Mouse (Mus musculus): Measurements from ENCODE around the gene BC024978.

BC024978 gene

DNA sequence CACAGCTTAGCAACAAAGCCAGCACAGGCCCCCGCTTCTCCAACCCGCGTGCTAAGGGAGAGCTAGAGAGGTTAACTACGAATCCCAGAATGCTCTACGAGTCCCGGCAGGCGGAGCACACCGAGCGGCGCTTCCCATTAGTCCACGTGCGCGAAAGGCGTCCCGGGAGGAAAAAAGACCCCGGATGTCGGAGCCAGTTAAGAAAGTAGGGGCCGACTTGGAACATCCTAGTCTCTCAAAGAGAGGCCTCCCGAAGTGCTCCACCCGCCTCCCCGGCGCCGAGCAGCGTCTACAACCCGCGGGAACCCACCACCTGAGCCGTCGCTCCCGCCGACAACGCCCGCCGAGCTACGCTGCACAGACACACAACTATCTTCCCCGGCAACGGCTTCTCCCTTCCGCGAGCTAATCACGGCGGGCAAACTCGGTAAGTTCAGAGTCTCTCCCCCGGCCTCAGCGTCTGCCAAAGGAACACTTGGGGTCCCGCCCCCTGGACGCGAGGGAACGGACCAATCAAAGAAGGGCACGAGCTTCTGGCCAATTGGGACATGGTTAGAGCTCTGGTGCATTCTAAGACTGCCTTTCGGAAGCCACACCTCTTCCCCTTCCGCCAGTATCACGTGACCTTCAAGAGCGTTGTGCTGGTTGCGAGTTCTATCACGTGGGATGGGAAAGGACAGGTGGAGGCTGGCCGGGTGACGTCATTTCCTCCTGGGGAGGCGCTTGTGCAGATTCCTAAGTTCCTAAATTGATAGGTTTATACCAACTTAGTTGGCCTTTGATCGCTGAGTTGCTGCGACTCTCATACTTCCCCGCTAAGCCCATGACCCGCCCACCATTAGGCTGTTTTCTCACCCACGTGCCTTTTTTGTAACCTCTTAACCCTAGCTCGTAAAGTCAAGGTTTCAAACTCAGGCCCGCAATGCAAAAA lies at the start of gene BC024978, which contains the start of gene Snrpa:
TSS of gene BC024978 (plus strand) at position 101 of the 931 bp plus-strand sequence.
TSS of gene Snrpa (minus strand) at position 591 of the 931 bp plus-strand sequence.
- DNase-seq (ENCODE audit: low read depth, low spot score), result peak; percentile 97

DNA sequence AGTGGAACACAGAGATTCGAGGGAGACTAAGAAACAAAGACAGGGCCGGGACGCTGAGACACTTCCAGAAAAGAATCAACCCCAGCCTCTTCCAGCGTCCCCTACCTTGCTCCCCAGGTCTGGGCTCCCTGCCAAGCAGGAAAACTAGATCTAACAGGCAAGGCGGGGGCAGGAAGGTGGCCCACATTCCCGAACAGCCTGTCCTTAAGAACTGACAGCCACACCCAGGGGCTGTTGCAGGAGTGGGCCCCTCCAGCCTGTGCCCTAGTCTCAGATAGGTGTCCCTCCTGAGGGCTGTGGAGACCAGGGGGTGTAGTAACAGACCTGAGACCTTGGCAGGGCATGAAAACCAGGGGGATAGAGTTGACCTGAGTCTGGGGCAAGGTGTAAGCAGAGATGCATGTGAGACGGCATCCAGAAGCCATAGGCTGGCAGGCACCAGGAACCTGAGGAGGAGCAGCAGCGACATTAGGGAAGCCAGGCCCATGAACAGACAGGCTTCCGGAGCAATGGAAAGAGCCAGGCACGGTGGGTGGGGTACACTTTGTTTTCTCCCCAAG lies 42.3 kb upstream of the BC024978 start, which contains the start of gene Cyp2t4:
TSS of gene Cyp2t4 (plus strand) at position 510 of the 560 bp plus-strand sequence.
- DNase-seq (ENCODE audit: low read depth, low spot score), result no peak

DNA sequence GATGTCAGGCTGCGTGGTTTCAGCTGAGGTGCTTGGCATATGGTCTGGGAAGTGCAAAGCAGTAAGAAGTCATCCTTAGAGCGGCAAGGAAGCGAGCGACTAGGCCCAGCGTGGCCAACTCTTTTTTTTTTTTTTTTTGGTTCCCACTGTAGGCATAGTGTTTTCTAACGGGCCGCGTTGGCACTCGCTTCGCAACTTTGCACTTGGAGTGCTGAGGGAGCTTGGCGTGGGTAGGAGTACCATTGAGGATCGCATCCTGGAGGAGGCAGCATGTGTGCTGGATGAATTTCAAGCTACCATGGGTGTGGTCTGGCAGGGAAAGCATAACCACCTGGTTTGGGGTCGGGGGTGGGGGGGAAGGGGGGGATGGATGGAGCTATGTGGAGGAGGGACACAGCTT lies 39.6 kb upstream of the BC024978 start:
- DNase-seq (ENCODE audit: low read depth, low spot score), result no peak

DNA sequence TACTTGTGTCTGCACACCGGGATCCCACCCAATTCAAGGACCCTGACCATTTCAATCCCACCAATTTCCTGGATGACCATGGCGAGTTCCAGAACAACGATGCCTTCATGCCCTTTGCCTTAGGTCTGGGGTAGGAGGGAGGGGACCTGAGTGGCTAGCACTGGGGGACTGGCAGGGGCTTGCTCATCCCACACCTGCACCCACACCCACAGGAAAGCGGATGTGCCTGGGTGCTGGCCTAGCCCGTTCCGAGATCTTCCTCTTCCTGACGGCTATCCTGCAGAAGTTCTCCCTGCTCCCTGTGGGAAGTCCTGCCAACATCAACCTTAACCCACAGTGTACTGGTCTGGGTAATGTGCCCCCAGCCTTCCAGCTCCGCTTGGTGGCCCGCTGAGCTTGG lies 37.4 kb upstream of the BC024978 start:
- no peak for DNase-seq (ENCODE audit: low read depth, low spot score)

DNA sequence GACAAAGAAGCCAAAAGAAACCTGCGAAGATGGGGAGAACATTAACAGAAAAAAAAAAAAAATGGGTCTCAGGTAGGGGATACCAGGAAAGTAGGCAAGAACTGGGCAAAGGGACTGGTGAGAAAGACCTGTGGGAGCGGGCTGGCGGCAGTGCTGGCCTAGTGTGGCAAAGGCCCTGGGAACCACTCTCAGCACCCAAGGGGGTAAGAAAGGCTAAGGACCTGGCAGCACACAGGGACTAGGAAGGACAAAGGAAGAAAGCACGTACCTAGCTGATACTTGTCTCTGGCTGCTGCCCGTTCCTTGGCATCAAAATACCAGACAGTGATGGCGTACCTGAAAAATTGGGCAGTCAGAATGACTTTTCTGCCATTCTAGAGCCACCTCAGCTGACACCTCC lies 36.3 kb upstream of the BC024978 start:
- DNase-seq (ENCODE audit: low read depth, low spot score), result no peak

DNA sequence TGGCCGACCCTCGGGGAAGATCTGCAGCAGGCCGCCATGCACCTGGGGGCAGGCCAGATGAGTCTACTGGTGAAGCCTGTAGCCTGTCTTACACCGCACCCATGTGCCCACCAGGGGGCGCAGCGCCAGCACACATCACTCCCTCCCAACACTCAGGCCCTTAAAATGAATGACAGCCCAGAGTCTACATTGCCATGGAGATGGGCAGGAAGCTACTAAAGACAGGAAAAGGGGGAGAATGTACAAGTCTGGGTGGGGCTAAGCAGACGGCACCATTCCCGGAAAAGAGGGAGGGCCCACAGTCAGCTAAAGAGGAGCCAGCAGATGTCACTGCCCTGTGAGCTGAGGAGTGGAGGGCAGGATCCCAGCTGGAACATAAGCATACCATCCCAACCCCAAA lies 35.7 kb upstream of the BC024978 start:
- DNase-seq (ENCODE audit: low read depth, low spot score), result peak; percentile 62

DNA sequence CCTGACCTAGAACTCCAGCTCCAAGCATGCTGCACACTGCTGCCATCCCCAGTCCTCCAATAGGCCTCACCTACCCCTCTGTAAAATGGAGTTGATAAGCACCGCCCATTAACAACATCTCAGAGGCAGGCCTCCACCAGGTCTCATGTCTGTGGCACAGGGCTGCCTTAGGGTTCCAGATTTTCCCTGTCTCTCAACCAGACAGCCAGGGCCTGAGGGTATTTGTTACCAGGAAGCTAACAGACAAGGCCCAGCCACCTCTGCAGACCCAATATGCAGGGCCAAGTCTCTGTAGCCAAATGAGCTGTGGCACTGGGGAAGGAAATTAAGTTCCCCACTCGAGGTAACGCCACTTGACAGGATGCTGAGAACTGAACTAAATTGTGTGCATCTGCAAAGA lies 34.7 kb upstream of the BC024978 start:
- DNase-seq (ENCODE audit: low read depth, low spot score), result no peak

DNA sequence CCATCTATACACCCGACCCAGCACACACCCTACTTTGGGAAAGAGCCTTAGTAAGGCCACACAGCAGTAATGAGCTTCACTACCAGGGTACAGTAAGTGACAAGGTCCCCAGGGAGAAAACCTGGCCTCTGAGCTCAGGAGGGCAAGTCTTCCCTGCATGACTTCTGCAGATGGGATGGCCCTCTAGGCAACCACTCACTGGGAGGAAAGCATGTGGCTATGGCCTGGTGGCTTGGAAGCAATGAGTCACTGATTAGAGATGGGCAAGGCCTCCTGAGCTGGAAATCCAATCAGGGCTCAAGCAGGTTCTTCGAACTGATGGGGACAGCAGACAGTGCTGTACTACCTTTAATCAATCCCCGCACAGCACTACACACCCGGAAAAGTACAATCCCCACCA lies 33.8 kb upstream of the BC024978 start:
- DNase-seq (ENCODE audit: low read depth, low spot score), result no peak

DNA sequence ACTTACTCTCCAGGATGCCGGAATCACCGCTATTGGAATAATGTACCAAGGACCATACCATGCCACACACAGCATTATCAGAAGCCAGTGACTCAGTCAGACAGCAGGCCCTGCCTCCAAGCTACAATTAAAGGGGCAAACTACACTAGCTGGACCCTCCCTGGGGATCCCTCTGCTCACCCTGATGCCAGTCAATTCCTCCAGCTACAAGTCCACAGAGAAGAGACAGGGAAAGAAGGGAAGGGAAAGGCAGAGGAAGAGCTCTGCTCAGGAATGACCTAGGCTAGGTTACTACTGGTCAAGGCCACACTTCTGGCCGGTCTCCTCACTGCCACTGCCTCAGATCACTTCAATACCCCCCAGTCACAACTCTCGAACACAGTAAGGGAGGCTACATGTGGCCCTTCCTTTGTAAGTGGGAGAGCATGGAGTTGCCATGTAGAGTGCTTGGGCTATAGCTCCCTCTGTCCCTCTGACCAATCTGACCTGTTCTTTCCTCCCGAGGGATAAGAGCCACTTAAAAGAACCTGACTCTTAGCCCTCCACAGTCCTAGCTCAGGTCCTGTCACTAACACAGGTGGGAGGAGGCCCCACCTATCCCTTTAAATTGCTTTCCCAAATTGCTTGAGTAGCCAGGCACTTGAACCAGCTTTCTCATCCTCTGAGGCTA lies 32.7 kb upstream of the BC024978 start:
- no peak for DNase-seq (ENCODE audit: low read depth, low spot score)

DNA sequence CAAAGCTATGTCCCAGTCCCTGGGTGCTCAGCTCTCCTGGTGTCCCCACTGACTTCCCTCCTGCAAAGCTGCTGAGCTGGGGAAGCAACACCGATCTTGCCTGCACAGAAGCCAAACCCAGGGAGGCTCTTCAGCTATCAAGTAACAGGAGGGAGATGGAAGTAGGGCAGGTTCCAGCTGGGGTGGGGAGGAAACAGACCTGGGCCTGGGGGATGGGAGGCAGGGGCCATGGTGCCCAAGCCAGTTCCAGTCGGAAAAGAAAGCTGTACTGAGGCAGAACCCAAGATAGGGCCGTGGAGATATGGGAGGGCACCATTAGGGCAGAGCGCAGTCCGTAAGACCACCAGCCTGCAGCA lies 32.2 kb upstream of the BC024978 start:
- DNase-seq (ENCODE audit: low read depth, low spot score), result no peak

DNA sequence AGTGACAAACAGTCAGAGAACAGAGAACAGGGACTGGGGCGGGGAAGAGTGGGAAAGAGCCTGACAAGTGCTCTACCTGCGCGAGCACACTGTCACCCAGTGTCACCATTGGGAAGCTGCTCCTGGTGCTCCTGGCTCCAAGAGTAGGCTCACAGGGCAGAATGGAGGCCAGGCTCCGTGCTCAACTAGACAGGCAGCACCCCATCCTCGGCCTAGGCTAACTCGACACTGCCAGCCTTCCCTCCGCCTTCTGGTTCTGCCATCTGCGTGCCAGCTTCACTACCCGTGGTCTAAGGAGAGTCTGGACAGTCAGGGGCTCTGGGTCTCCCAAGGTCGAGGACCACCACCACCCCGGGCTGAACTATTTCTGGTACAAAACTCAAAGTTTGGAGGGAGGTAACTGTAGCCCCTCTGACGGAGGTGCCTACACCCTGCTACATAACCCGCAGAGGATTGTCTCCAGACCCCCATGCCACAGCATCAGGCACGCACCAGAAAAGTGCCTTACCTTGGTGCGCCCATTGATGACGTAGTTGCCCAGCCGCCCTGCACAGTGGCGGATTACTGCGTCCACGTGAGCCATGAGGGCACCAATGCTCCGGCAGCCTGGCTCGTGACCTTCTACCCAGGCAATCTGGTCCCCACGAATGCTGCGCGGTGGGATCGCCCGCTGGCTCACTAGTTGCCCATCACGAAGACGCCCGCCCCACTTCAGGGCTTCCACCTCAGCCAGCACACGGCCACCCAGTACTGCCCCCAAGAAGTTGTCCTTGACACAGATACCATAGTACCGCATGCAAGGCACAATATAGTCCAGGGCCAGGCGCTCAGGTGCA lies 31.3 kb upstream of the BC024978 start:
- DNase-seq (ENCODE audit: low read depth, low spot score), result no peak

DNA sequence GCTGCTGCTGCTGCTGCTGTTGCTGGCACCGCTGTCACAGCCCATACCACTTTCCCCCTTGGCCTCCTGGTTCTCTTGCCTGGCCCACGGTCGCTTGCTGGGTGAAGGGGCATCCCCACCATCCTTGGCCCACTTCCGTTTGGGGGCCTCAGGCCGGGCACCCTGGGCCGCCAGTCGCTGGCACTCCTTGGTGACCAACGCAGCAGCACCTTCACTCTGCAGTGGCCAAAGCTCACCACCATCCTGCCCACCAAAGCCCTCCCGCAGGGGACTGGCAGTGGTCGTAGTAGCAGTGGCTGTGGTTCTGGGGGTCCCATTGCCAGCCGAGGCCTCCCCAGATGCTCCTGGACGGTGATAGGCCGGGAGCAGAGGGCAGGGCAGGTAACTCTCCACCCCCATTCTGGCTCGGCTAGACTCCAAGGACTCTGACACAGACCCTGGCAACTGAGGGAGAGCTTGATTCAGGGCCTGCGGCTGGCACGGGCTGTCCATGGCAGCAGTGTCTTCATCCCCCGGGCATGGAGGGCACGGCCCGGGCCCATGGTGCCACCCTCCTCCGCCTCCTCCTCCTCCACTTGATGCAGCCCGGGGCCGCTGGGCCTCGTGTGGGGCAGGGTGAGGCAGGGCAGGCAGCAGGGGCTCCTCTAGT lies 30.4 kb upstream of the BC024978 start:
- DNase-seq (ENCODE audit: low read depth, low spot score), result no peak

DNA sequence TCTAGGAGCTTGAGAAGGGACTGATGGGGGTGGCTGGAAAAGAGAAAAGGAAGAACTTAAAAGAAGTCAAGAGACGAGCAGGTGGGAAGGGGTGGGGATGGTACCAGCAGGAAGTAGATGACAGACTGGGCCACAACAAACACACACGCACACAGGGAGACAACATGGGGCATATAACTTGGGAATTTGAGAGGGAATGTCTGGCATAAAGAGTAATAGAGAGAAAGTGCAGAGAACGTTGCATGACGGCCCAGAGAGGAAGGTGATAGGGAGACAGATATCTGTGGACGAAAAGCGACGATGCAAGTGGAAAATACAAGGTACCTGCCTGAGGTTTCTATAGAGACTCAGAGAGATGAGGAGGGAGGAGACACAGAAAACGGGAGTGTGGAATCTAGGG lies 29.9 kb upstream of the BC024978 start:
- DNase-seq (ENCODE audit: low read depth, low spot score), result no peak

DNA sequence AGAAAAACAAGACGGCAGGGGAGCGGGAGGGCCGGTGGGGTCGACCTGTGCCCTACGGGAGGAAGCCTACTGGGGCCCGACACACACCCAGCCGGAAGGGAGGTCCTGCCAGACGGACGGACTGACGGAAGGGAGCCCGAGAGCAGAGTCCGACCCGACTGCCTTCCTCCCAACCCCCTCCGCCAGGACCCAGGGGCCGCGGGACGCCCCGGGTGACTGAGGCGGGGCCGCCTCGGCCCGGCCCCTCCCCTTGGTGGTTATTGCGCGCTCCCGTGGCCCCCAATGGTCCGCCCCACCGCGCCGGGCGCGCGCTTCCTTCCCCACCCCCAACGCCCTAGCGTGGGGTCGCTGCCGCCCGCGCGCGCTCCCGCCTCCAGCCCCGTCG lies 29.4 kb upstream of the BC024978 start:
- DNase-seq (ENCODE audit: low read depth, low spot score), result peak; percentile 56

DNA sequence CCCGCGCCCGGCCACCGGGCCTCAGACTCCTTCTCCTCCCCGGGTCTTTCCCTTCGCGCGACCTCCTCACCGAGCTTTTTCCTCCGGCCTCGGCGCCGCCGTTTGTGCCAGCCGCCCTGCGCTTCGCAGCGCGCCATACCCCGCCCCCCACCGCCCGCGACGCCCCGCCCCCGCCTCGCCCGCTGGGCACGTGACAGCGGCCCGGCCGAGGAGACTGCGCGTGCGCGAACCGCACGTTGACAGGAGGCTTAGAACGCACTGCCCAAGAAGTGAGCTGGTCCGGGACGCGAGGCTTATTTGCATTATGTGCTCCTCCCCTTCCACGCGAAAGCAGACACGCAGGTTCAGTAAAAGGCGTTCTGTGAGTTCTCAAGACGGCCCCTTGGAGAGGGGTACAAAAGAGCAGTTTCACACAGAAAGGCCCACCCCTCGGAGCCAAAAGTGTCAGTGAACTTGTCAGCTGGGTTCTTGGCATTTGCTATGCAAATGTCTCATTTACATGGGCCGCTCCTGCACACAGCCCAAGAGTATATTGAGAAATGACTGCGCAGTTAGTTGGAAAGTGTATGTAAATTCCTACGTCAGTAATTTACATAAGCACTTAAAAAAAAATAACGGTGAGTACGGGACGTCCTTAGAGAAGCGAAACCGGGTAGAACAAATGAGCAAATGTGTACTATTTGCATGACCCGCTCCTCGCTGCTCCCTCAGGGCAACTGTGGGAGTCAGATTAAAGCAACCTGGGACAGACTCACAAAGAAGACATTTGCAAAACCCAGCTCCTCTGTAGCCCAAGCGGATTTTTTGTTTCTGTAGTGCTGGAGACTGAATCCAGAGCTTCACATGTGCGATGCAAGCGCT lies 28.7 kb upstream of the BC024978 start, which contains the start of gene Egln2:
TSS of gene Egln2 (minus strand) at position 189 of the 861 bp plus-strand sequence.
- DNase-seq (ENCODE audit: low read depth, low spot score), result peak; percentile 84

DNA sequence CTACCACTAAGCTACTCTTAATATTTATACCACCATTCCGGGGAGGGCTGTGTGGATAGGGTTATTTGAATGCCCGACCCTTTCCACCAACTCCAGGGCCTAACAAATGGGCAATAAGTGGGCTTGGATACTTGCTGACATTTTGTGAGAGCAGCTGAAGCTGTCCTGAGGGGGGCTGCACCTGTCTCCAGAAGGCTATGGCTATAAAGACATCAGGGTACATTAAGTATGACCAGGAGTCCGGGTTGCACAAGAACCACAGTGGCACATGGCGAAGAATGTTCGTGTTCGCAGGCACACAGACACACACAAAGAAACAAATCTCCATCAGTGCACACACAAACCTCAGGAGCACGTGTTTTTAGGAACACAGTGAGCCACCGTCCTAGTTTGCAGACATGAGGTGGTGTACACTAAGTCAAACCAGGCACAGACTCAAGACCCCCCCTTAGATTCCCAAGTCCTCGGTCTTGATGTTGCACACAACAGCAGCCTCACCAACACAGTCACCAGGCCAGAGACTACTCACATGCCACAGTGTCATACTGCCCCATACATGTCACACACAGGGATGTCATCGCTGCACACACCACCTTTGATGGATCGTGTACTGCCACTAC lies 28.0 kb upstream of the BC024978 start:
- DNase-seq (ENCODE audit: low read depth, low spot score), result no peak

DNA sequence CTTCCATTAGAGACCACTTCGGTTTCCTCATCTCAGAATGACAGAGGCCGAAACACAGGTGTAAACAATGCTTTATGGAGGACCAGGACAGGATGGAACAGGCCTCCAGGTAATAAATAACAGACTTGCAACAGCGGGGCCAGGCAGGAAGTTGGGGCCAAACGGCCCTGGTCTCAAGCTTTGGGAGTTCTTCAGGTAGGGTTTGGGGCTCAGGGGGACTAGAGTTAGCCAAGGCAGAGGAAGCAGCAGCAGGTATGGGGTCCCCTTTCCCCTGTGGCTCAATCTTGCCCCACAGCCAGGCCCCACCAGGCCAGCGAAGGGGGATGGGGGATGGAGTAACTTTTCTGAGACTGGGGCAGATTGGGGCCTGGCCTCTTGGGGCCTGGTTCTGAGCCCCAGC lies 27.2 kb upstream of the BC024978 start:
- DNase-seq (ENCODE audit: low read depth, low spot score), result no peak

DNA sequence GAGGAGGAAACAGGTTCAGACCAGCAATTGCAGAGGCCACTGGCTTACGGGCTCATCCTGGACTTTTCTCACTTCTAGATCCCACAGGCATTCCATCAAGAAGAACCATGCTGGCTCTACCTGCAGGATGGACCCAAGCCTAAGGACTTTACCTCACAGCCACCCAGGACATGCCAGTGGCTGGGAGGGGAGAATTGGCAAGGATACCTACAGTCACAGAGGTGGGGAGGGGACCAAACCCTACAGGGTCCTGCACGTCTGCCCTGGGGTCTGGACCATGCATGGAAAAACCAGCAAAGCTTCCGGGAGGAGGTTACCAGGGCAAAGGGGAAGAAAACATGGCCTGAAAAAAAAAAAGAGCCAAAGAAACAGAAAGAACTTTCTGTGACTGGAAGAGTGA lies 24.6 kb upstream of the BC024978 start:
- no peak for DNase-seq (ENCODE audit: low read depth, low spot score)

DNA sequence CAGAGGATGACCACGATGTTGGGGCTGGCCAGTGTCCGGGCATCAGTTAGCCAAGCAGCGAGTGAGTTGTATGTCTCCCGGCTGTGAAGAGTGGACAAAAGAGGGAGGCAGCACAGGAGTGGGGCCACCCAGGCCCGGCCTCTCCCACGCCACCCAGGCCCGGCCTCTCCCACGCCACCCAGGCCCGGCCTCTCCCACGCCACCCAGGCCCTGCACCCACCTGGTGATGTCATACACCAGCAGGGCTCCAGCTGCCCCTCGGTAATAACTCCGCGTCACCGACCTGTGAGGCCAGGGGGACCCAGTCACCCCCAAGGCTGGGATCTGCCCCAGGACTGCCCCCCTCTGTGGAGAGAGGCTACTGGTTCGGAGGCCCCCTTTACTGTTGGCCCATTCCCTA lies 21.1 kb upstream of the BC024978 start:
- no peak for DNase-seq (ENCODE audit: low read depth, low spot score)

DNA sequence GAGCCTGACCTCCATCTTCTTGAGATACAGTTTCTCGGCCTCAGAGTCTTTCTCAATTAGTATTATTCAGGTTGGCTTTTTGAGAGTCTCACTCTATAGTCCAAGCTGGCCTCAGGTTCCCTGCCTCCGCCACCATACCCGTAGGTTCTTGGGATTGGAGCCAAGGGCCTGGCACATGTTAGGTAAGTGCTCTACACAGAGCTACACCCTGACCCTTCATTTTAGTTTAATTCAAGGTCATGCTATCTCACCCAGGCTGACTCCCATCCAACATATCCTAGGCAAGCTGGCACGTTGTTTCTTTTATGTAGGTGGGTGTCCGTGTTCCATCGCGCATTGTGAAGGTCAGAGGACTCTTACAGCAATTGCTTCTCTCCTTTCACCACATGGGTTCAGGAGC lies 20.7 kb upstream of the BC024978 start:
- no peak for DNase-seq (ENCODE audit: low read depth, low spot score)
